Mouse (Mus musculus): ENCODE data around the gene Sema4d.

DNA sequence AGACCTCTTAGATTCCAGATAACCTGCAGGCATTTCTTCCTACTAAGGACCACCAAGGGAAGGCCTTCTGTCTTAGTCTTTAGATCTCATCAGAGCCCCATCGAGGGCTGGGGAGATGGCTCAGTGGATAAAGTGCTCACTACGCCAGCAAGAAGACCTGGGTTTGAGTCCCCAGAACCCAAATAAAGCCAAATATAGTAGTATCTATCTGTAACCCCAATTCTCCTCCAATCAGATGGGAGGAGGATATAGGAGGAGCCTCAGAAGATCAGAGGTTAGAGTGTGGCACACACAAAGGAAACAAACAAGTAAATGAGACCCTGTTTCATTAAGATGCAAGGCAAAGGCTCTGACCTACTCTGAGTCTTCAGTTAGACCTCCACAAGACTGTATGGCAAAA lies 36.4 kb downstream of the Sema4d start:
- TF ChIP-seq CTCF (IDR thresholded peaks at IDR 0.05; ENCODE audit: low read depth) (no peak), EP300 (optimal IDR thresholded peaks at IDR 0.05) (no peak)
